Mouse (Mus musculus) stomach, embryonic 14.5 days (tissue): ENCODE results near the gene Fam213b. TPM values are rescaled to one million over a fixed set of nuclear protein-coding genes. Genes with fewer than 3 reads are reported as not detected.
A peak's percentile ranks its signal among the peaks of the same experiment; 100 is the strongest.

Experiments
- ATAC-seq: fragments of 200-750 bp; cut with Nextera tagmentation; 2 replicates; pipeline ENCODE4 v1.8.0; 2017; ENCODE audit warnings: low read depth, moderate TSS enrichment; ENCODE audit not compliant: insufficient number of reproducible peaks, insufficient read depth, low FRiP score
- H3K27ac ChIP-seq: fragments of 300-500 bp; sonication (generic); 2 replicates; pipeline ENCODE4 v1.5.1; 2014; ENCODE audit warnings: mild to moderate bottlenecking, low read length, moderate library complexity, mixed read lengths
- H3K27me3 ChIP-seq: fragments of 300-500 bp; sonication (generic); 2 replicates; pipeline ENCODE4 v1.6.1; 2014; ENCODE audit warnings: low read length, control low read depth, mixed read lengths; ENCODE audit not compliant: control insufficient read depth, insufficient read depth
- H3K36me3 ChIP-seq: fragments of 300-500 bp; sonication (generic); 2 replicates; pipeline ENCODE4 v1.6.1; 2014; ENCODE audit warnings: mild to moderate bottlenecking, control low read depth, low read length, moderate library complexity, mixed read lengths; ENCODE audit not compliant: control insufficient read depth, insufficient read depth
- H3K4me1 ChIP-seq: fragments of 300-500 bp; sonication (generic); 2 replicates; pipeline ENCODE4 v1.6.1; 2014; ENCODE audit warnings: low read length, control low read depth, mixed read lengths; ENCODE audit not compliant: control insufficient read depth, insufficient read depth
- H3K4me2 ChIP-seq: fragments of 300-500 bp; sonication (generic); replicated peaks from 2 replicates; pipeline ENCODE4 v1.6.1; 2014; ENCODE audit warnings: low read depth, low read length, control low read depth
- H3K4me3 ChIP-seq: fragments of 300-500 bp; sonication (generic); 2 replicates; pipeline ENCODE4 v1.5.1; 2014; ENCODE audit warnings: low read depth, low read length, control low read depth
- H3K9ac ChIP-seq: fragments of 300-500 bp; sonication (generic); replicated peaks from 2 replicates; pipeline ENCODE4 v1.6.1; 2014; ENCODE audit warnings: low read depth, mild to moderate bottlenecking, control low read depth, low read length, moderate library complexity, mixed read lengths
- H3K9me3 ChIP-seq: fragments of 300-500 bp; sonication (generic); 2 replicates; pipeline ENCODE4 v1.6.1; 2016; ENCODE audit warnings: low read depth, low read length, control low read depth; ENCODE audit not compliant: control insufficient read depth
- WGBS: fragments of 180-500 bp; shearing (Covaris S2); extraction: QIAGEN DNeasy Blood & Tissue Kit; methylation state at CpG from one replicate; pipeline ENCODE4 v1.1.7; 2014; 5-methylcytosine and 5-hydroxymethylcytosine counted together
- polyA plus RNA-seq: library from polyadenylated mRNA; unstranded; fragments of >200 nt; fragmentation: Nextera tagmentation; extraction: Ambion mirVana; gene quantifications from 2 replicates; pipeline ENCODE4 v1.2.1, GENCODE M21; 2014

The Fam213b gene
- polyA plus RNA-seq, 1 experiment from 2014 or later: 42.5 TPM

GRCm38 (mm10) chr4:154940156-154940555 is 41.2 kb upstream of the Fam213b start:
- Histone ChIP-seq H3K9me3 (no peaks in the 10 kb centered on the region), H3K36me3 (no peaks in the 10 kb centered on the region), H3K4me1 (no peaks in the 10 kb centered on the region), H3K4me2 (no peak overlapping the region), H3K27ac (no peak overlapping the region), H3K27me3 (no peaks in the 10 kb centered on the region), H3K9ac (no peak overlapping the region), H3K4me3 (no peak overlapping the region)
- no peak for ATAC-seq
- 85% methylated on average over 2 of the region's 2 CpGs for WGBS

GRCm38 (mm10) chr4:154937746-154938145 is 38.8 kb upstream of the Fam213b start:
- H3K9ac ChIP-seq: no peak overlapping the region
- no peaks in the 10 kb centered on the region for H3K9me3 ChIP-seq
- no peaks in the 10 kb centered on the region for H3K36me3 ChIP-seq
- no peaks in the 10 kb centered on the region for H3K27me3 ChIP-seq
- H3K27ac ChIP-seq: no peak overlapping the region
- no peak for ATAC-seq
- no peak overlapping the region for H3K4me3 ChIP-seq
- H3K4me1 ChIP-seq: no peaks in the 10 kb centered on the region
- WGBS: 74% methylated on average over 1 of the region's 1 CpGs
- H3K4me2 ChIP-seq: no peak overlapping the region

DNA sequence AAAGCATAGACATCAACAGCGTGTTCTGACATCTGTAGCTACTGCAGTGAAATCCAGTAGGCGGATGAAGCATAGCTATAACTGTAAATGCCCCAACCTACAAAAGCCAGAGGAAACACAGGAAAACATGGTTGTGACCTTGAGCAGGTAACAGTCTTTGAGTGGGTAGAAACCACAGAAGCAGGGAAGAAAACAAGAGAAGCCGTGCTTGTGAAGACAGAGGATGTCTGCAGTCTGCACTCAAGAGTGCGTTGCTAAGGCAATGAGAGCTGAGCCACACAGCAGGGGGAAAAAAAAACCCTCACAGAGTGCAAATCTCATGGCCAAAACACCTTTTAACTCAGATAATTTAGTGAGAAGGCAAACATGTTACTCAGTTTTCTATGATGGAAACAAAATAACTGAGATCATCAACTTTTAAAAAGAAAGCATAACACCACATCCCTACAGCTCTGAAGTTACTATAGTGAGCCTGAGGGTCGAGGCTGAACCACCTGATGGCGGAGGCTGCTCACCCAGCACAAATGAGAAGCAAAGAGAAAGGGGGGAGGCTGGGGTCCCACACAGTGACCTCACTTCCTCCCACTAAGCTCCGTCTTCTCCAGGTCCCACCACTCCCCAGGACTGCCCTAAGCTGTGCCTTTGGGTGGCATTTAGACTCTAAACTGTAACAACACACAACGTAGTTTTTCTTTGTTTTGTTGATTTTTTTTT is 37.8 kb upstream of the Fam213b start:
- 58% methylated on average over 8 of the region's 8 CpGs for WGBS
- H3K9ac ChIP-seq: no peak overlapping the region
- H3K27ac ChIP-seq: no peak overlapping the region
- no peak for ATAC-seq
- H3K27me3 ChIP-seq: no peaks in the 10 kb centered on the region
- H3K9me3 ChIP-seq: no peaks in the 10 kb centered on the region
- no peak overlapping the region for H3K4me2 ChIP-seq
- H3K4me3 ChIP-seq: no peak overlapping the region
- no peaks in the 10 kb centered on the region for H3K36me3 ChIP-seq
- no peaks in the 10 kb centered on the region for H3K4me1 ChIP-seq

DNA sequence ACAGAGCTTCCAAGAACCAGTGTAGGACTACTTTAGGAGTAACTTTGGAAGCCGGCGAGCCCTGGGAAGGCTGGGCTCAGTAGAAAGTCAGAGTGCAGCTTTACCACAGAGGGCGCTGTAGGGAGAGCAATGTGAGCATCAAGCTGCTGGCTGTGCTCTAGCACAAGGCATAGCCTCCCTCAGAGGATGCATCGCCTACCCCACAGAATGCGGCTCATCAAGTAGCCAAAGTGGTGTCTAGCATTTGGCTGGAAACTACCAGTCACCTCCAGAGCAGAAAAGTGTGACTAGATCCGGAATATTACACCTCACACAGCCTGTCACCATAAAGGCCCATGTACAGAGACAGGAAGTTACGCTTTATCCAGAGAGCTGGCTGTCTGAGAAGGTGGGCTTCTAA is 36.9 kb upstream of the Fam213b start:
- Histone ChIP-seq H3K9ac (no peak overlapping the region), H3K4me1 (no peaks in the 10 kb centered on the region), H3K27me3 (no peaks in the 10 kb centered on the region), H3K4me3 (no peak overlapping the region), H3K27ac (no peak overlapping the region), H3K9me3 (no peaks in the 10 kb centered on the region), H3K36me3 (no peaks in the 10 kb centered on the region), H3K4me2 (no peak overlapping the region)
- ATAC-seq: no peak
- WGBS: 78% methylated on average over 7 of the region's 7 CpGs

DNA sequence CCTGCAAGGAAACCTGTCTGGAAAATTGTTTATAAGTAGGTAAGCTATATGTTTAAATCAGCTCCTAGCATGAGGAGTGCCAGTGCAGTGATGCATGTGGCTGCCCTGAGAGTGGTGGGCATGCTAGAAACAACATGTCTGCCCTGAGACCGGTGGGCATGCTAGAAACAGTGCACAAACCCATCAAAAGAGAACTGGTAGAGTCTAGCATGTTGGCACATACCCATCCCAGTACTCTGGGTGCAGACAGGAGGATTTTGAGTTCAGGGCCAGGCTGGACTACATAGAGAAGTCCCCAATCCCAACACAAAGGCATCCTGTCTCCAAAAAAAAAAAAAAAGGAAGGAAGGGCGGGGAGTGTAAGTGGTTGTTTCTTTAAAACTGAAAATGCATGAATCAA is 35.9 kb upstream of the Fam213b start:
- Histone ChIP-seq H3K9me3 (no peaks in the 10 kb centered on the region), H3K9ac (no peak overlapping the region), H3K4me2 (no peak overlapping the region), H3K4me3 (no peak overlapping the region), H3K27me3 (no peaks in the 10 kb centered on the region), H3K27ac (no peak overlapping the region), H3K36me3 (no peaks in the 10 kb centered on the region), H3K4me1 (no peaks in the 10 kb centered on the region)
- 89% methylated on average over 2 of the region's 2 CpGs for WGBS
- no peak for ATAC-seq

GRCm38 (mm10) chr4:154933306-154933907 is 34.5 kb upstream of the Fam213b start:
- H3K27me3 ChIP-seq: no peaks in the 10 kb centered on the region
- no peaks in the 10 kb centered on the region for H3K9me3 ChIP-seq
- H3K4me3 ChIP-seq: no peak overlapping the region
- 68% methylated on average over 13 of the region's 13 CpGs for WGBS
- no peak overlapping the region for H3K27ac ChIP-seq
- no peak overlapping the region for H3K4me2 ChIP-seq
- ATAC-seq: 0 out of 2 replicates have a peak, but pooled peaks have one; percentile 28
- H3K9ac ChIP-seq: no peak overlapping the region
- H3K36me3 ChIP-seq: no peaks in the 10 kb centered on the region
- peaks cover 2% of the 10 kb centered on the region; the same call in 1 of the 2 replicates for H3K4me1 ChIP-seq

- H3K36me3 ChIP-seq: no peaks in the 10 kb centered on the region
- no peak overlapping the region for H3K9ac ChIP-seq
- H3K4me1 ChIP-seq: peaks cover 18% of the 10 kb centered on the region
- no peak; the same call in 1 of the 2 replicates for ATAC-seq
- no peaks in the 10 kb centered on the region for H3K9me3 ChIP-seq
- no peak overlapping the region for H3K4me3 ChIP-seq
- no peaks in the 10 kb centered on the region for H3K27me3 ChIP-seq
- H3K4me2 ChIP-seq: no peak overlapping the region
- no peak overlapping the region for H3K27ac ChIP-seq
- 78% methylated on average over 12 of the region's 12 CpGs for WGBS
Measured at GRCm38 (mm10) chr4:154929088-154929660, 30.2 kb upstream of the Fam213b start.

DNA sequence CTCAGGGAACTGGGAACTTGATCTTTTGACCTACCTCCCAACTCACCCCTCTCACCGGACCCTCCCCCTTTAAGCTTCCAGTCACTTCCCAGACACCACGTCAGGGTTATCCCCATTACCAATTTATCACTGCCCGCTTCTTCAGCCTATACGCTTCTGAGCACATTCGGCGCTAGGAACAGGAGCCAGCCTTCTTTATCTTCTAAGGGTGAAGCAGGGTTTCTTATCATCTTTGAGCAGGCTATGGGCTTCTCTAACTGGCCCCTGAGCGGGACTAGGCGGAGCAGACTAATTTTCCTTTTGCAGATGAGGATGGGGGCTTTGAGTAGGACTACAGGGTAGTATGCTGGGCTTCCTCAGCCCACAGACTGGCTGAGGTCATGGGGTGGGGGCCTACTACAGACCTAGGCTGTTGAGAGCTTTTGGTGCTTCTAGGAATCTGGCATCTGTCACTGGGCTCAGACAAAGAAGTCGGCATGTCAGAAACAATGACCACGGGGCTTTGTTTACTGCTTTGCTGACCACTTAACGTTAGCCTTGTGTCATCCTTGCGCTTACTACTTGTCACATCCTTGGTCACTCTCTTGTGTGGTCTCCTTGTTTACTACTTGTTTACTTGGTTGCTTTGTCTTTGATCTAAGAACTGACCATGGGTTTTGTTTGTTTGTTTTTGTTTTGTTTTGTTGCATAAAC is 29.6 kb upstream of the Fam213b start, which contains the start of gene Tnfrsf14:
Gene Tnfrsf14 (minus strand): TSS at position 169 of the 693 bp plus-strand sequence.
- Histone ChIP-seq H3K4me3 (peak within 1 kb of the TSS; percentile 16; the same call in 1 of the 2 replicates), H3K9me3 (no peaks in the 10 kb centered on the region), H3K4me1 (peaks cover 18% of the 10 kb centered on the region), H3K27ac (peak within 1 kb of the TSS; percentile 52; the same call in 1 of the 2 replicates), H3K4me2 (peak within 1 kb of the TSS; percentile 36), H3K9ac (no peak within 1 kb of the TSS), H3K36me3 (no peaks in the 10 kb centered on the region), H3K27me3 (no peaks in the 10 kb centered on the region)
- 23% methylated on average over 12 of the region's 12 CpGs for WGBS
- ATAC-seq: peak; percentile 74; the same call in 1 of the 2 replicates
